Mouse (Mus musculus) frontal cortex, adult (tissue): ENCODE results near the gene Psapl1.
A peak's percentile ranks its signal among the peaks of the same experiment; 100 is the strongest.

Experiments used
- ATAC-seq: cut with Nextera tagmentation; 2 replicates; pipeline ENCODE4 v1.9.2; 2017; ENCODE audit warnings: mild to moderate bottlenecking, moderate library complexity, mixed read lengths; ENCODE audit not compliant: low TSS enrichment

Psapl1 gene

GRCm38 (mm10) chr5:36203916-36204315, at the start of gene Psapl1:
Gene Psapl1 (plus strand): TSS chr5:36204021.
- no peak for ATAC-seq

- no peak for ATAC-seq
These were observed 48.8 kb upstream of the Psapl1 start for GRCm38 (mm10) chr5:36154879-36155485.

- no peak for ATAC-seq
These were observed 38.2 kb upstream of the Psapl1 start for GRCm38 (mm10) chr5:36165424-36166302.

GRCm38 (mm10) chr5:36166346-36167013, 37.3 kb upstream of the Psapl1 start:
- no peak for ATAC-seq

GRCm38 (mm10) chr5:36168963-36169650, 34.7 kb upstream of the Psapl1 start:
- ATAC-seq: peak; percentile 71

- no peak for ATAC-seq
These were observed 29.2 kb upstream of the Psapl1 start for GRCm38 (mm10) chr5:36174569-36175115.

GRCm38 (mm10) chr5:36176409-36176808, 27.4 kb upstream of the Psapl1 start:
- no peak for ATAC-seq

- no peak for ATAC-seq
These were observed 26.9 kb upstream of the Psapl1 start for GRCm38 (mm10) chr5:36176873-36177272.

- ATAC-seq: no peak
These were observed 25.6 kb upstream of the Psapl1 start for GRCm38 (mm10) chr5:36178215-36178614.

GRCm38 (mm10) chr5:36178785-36179184, 25.0 kb upstream of the Psapl1 start:
- ATAC-seq: no peak

GRCm38 (mm10) chr5:36179708-36180107, 24.1 kb upstream of the Psapl1 start:
- ATAC-seq: no peak

- no peak for ATAC-seq
These were observed 21.5 kb upstream of the Psapl1 start for GRCm38 (mm10) chr5:36182326-36182725.

- peak; percentile 70; the same call in 1 of the 2 replicates for ATAC-seq
These were observed 17.3 kb upstream of the Psapl1 start for GRCm38 (mm10) chr5:36186294-36187053.

GRCm38 (mm10) chr5:36188310-36188709, 15.5 kb upstream of the Psapl1 start:
- ATAC-seq: no peak

GRCm38 (mm10) chr5:36191285-36191684, 12.5 kb upstream of the Psapl1 start:
- ATAC-seq: no peak

GRCm38 (mm10) chr5:36191876-36192275, 11.9 kb upstream of the Psapl1 start:
- ATAC-seq: peak; percentile 51; the same call in 1 of the 2 replicates

GRCm38 (mm10) chr5:36192677-36193076, 11.1 kb upstream of the Psapl1 start:
- no peak for ATAC-seq

- ATAC-seq: no peak
These were observed 9.2 kb upstream of the Psapl1 start for GRCm38 (mm10) chr5:36194631-36195030.

- ATAC-seq: no peak
These were observed 8.4 kb upstream of the Psapl1 start for GRCm38 (mm10) chr5:36195436-36195835.

GRCm38 (mm10) chr5:36199519-36199918, 4.3 kb upstream of the Psapl1 start:
- ATAC-seq: no peak

- no peak for ATAC-seq
These were observed 1.0 kb upstream of the Psapl1 start for GRCm38 (mm10) chr5:36202781-36203180.
